Mouse (Mus musculus): ENCODE measurements at regions not wholly inside any gene's neighbourhood (a gene's known extent, or its start where the extent isn't known, plus 50 kb on each side); places are given as distances from the start of the nearest gene placed in this dataset.

GRCm38 (mm10) chr4:25488479-25489069 is 207.0 kb upstream of the Ufl1 start:
- no peak for ATAC-seq (ENCODE audit: insufficient number of reproducible peaks, insufficient read depth, low FRiP score, low TSS enrichment)
- H3K4me2 ChIP-seq (replicated peaks) = no peak overlapping the region
- no peaks in the 10 kb centered on the region for H3K27me3 ChIP-seq
- H3K36me3 ChIP-seq = no peaks in the 10 kb centered on the region
- no peaks in the 10 kb centered on the region for H3K9me3 ChIP-seq
- H3K4me1 ChIP-seq = no peaks in the 10 kb centered on the region
- no peak overlapping the region for H3K4me3 ChIP-seq
- no peak overlapping the region for H3K27ac ChIP-seq
- H3K9ac ChIP-seq = no peak overlapping the region
- 95% methylated on average over 1 of the region's 1 CpGs for WGBS

GRCm38 (mm10) chr4:25483621-25483933 is 202.0 kb upstream of the Ufl1 start:
- H3K27me3 ChIP-seq = no peaks in the 10 kb centered on the region
- H3K9me3 ChIP-seq = no peaks in the 10 kb centered on the region
- H3K9ac ChIP-seq = no peak overlapping the region
- no peak overlapping the region for H3K4me2 ChIP-seq (replicated peaks)
- 11% methylated on average over 1 of the region's 1 CpGs for WGBS
- H3K27ac ChIP-seq = no peak overlapping the region
- no peak for ATAC-seq (ENCODE audit: insufficient number of reproducible peaks, insufficient read depth, low FRiP score, low TSS enrichment)
- H3K4me3 ChIP-seq = no peak overlapping the region
- no peaks in the 10 kb centered on the region for H3K36me3 ChIP-seq
- H3K4me1 ChIP-seq = no peaks in the 10 kb centered on the region

GRCm38 (mm10) chr4:25482933-25483620 is 201.5 kb upstream of the Ufl1 start:
- 38% methylated on average over 6 of the region's 6 CpGs for WGBS
- H3K27ac ChIP-seq = no peak overlapping the region
- no peak overlapping the region for H3K9ac ChIP-seq
- ATAC-seq (ENCODE audit: insufficient number of reproducible peaks, insufficient read depth, low FRiP score, low TSS enrichment) = no peak
- H3K4me2 ChIP-seq (replicated peaks) = no peak overlapping the region
- no peaks in the 10 kb centered on the region for H3K36me3 ChIP-seq
- no peaks in the 10 kb centered on the region for H3K27me3 ChIP-seq
- no peaks in the 10 kb centered on the region for H3K4me1 ChIP-seq
- H3K9me3 ChIP-seq = no peaks in the 10 kb centered on the region
- H3K4me3 ChIP-seq = no peak overlapping the region

GRCm38 (mm10) chr4:25473026-25473425 is 191.4 kb upstream of the Ufl1 start:
- no peak overlapping the region for H3K27ac ChIP-seq
- no peaks in the 10 kb centered on the region for H3K36me3 ChIP-seq
- no peaks in the 10 kb centered on the region for H3K4me1 ChIP-seq
- H3K9me3 ChIP-seq = no peaks in the 10 kb centered on the region
- H3K4me3 ChIP-seq = no peak overlapping the region
- no peak overlapping the region for H3K4me2 ChIP-seq (replicated peaks)
- no peak for ATAC-seq (ENCODE audit: insufficient number of reproducible peaks, insufficient read depth, low FRiP score, low TSS enrichment)
- H3K9ac ChIP-seq = no peak overlapping the region
- H3K27me3 ChIP-seq = no peaks in the 10 kb centered on the region

DNA sequence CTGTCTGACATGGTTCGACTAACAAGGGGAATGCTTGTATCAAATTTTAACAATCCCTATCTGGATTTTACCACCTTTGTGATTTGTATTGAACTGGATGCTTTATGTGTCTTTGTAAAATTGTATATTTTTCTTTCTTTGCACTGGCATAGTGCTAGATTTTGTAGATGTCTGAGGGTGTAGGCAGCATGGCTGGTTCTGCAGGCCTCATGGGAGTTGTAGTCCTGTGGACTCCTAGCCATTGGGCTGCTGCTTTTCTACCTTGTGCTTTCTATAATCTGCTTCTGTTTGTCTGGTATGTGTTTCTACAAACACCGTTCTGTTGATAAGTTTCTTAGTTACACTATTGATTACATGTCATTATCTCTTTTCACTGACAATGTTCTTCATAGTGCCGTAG is 184.9 kb upstream of the Ufl1 start:
- no peaks in the 10 kb centered on the region for H3K27me3 ChIP-seq
- no peak overlapping the region for H3K9ac ChIP-seq
- no peaks in the 10 kb centered on the region for H3K36me3 ChIP-seq
- ATAC-seq (ENCODE audit: insufficient number of reproducible peaks, insufficient read depth, low FRiP score, low TSS enrichment) = no peak
- no peaks in the 10 kb centered on the region for H3K9me3 ChIP-seq
- 87% methylated on average over 3 of the region's 3 CpGs for WGBS
- no peaks in the 10 kb centered on the region for H3K4me1 ChIP-seq
- no peak overlapping the region for H3K4me3 ChIP-seq
- H3K27ac ChIP-seq = no peak overlapping the region
- H3K4me2 ChIP-seq (replicated peaks) = no peak overlapping the region

GRCm38 (mm10) chr4:25464792-25465590 is 183.4 kb upstream of the Ufl1 start:
- H3K27ac ChIP-seq = no peak overlapping the region
- no peak overlapping the region for H3K9ac ChIP-seq
- no peak overlapping the region for H3K4me3 ChIP-seq
- no peaks in the 10 kb centered on the region for H3K4me1 ChIP-seq
- 60% methylated on average over 1 of the region's 1 CpGs for WGBS
- H3K4me2 ChIP-seq (replicated peaks) = no peak overlapping the region
- no peak for ATAC-seq (ENCODE audit: insufficient number of reproducible peaks, insufficient read depth, low FRiP score, low TSS enrichment)
- H3K27me3 ChIP-seq = no peaks in the 10 kb centered on the region
- no peaks in the 10 kb centered on the region for H3K9me3 ChIP-seq
- H3K36me3 ChIP-seq = no peaks in the 10 kb centered on the region

DNA sequence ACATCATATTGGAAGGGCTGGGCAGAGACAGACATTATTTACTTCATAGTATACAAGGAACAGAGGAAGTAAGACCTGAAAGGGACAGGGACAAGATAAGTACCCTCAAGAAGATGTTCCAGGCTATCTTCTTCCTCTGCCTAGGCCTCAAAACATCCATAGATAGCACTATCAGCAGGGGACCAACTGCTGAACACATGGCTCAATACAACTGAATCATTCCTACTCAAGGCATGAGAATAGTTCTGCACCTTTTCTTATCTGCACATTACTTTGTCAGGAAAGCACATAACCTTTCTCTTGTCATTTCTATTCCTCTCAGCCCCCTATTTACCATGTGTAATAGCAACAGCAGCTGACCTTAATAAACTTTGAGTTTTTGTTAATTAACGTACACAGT is 182.4 kb upstream of the Ufl1 start:
- Histone ChIP-seq H3K36me3 (no peaks in the 10 kb centered on the region), H3K4me3 (no peak overlapping the region), H3K27ac (no peak overlapping the region), H3K4me2 (replicated peaks) (no peak overlapping the region), H3K9ac (no peak overlapping the region), H3K4me1 (no peaks in the 10 kb centered on the region), H3K27me3 (no peaks in the 10 kb centered on the region), H3K9me3 (no peaks in the 10 kb centered on the region)
- no peak for ATAC-seq (ENCODE audit: insufficient number of reproducible peaks, insufficient read depth, low FRiP score, low TSS enrichment)
- WGBS = 80% methylated on average over 1 of the region's 1 CpGs

GRCm38 (mm10) chr4:25460127-25460526 is 178.5 kb upstream of the Ufl1 start:
- Histone ChIP-seq H3K27me3 (no peaks in the 10 kb centered on the region), H3K4me2 (replicated peaks) (no peak overlapping the region), H3K36me3 (no peaks in the 10 kb centered on the region), H3K27ac (no peak overlapping the region), H3K4me1 (no peaks in the 10 kb centered on the region), H3K4me3 (no peak overlapping the region), H3K9ac (no peak overlapping the region), H3K9me3 (no peaks in the 10 kb centered on the region)
- 77% methylated on average over 1 of the region's 1 CpGs for WGBS
- no peak for ATAC-seq (ENCODE audit: insufficient number of reproducible peaks, insufficient read depth, low FRiP score, low TSS enrichment)

DNA sequence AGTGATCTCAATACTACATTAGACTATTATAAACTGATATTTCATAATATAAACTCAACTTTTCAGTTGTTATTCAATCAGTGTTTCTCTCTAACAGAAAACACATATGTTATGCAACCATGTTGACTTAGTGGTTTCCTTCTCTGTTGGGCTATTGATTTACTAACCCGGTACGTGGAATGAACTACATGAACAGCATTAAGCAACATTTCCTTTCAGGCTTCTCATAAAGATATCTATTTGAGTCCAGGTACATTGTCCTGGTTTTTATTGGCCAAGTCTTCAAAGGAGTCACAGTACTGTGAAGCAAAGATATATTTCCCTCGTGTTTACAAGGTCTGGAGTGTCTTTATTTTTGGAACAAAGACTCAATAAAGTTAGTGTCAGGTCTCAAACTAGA is 173.1 kb upstream of the Ufl1 start:
- no peak overlapping the region for H3K27ac ChIP-seq
- H3K27me3 ChIP-seq = no peaks in the 10 kb centered on the region
- WGBS = 76% methylated on average over 3 of the region's 3 CpGs
- no peak overlapping the region for H3K4me3 ChIP-seq
- H3K4me1 ChIP-seq = no peaks in the 10 kb centered on the region
- no peaks in the 10 kb centered on the region for H3K9me3 ChIP-seq
- no peak overlapping the region for H3K9ac ChIP-seq
- no peak overlapping the region for H3K4me2 ChIP-seq (replicated peaks)
- ATAC-seq (ENCODE audit: insufficient number of reproducible peaks, insufficient read depth, low FRiP score, low TSS enrichment) = no peak
- H3K36me3 ChIP-seq = no peaks in the 10 kb centered on the region

GRCm38 (mm10) chr4:25453127-25453806 is 171.6 kb upstream of the Ufl1 start:
- Histone ChIP-seq H3K27me3 (no peaks in the 10 kb centered on the region), H3K4me1 (no peaks in the 10 kb centered on the region), H3K9me3 (no peaks in the 10 kb centered on the region), H3K27ac (no peak overlapping the region), H3K36me3 (no peaks in the 10 kb centered on the region), H3K4me3 (no peak overlapping the region), H3K9ac (no peak overlapping the region), H3K4me2 (replicated peaks) (no peak overlapping the region)
- ATAC-seq (ENCODE audit: insufficient number of reproducible peaks, insufficient read depth, low FRiP score, low TSS enrichment) = no peak
- WGBS = 85% methylated on average over 6 of the region's 6 CpGs

DNA sequence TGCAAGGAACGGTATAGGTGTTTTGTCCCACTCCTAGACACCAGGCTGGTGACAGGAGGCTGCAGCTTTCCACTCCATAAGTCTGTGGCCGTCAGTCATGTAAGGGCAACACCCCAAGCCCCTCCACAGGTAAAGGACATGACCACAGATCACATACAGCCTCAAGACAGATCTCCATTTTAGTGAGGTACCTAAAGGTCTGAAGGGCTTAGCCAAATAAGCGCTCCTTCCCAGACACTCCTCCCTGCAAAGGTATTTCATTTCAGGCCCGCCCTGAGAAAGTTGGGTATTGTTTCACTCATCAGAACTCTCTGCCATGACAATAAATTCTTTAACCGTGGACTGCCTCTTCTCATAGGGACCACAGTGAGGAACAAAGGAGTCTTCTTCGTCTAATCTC is 170.2 kb upstream of the Ufl1 start:
- Histone ChIP-seq H3K9me3 (no peaks in the 10 kb centered on the region), H3K4me2 (replicated peaks) (no peak overlapping the region), H3K36me3 (no peaks in the 10 kb centered on the region), H3K4me3 (no peak overlapping the region), H3K9ac (no peak overlapping the region), H3K27ac (no peak overlapping the region), H3K4me1 (no peaks in the 10 kb centered on the region), H3K27me3 (no peaks in the 10 kb centered on the region)
- WGBS = 61% methylated on average over 6 of the region's 6 CpGs
- no peak for ATAC-seq (ENCODE audit: insufficient number of reproducible peaks, insufficient read depth, low FRiP score, low TSS enrichment)

DNA sequence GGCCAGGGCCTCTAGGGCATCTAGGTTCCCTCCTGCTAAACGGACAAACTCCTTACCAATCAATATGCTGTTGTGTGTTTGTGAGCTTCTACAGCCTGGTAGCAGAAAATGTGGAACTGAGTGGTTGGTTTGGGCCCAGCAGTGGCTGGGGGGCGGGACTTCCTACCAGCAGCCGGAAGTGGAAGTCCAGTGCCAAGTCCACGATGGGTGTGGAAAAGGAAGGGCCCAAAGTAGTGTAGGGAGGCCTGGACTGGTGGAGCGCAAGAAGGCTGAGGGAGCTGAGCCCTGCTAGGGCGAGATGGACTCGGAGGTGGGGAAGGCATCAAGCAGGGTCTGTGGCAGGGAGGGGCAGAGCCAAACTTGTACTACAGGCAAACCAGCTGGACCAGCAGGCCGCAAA is 150.6 kb upstream of the Ufl1 start:
- ATAC-seq (ENCODE audit: insufficient number of reproducible peaks, insufficient read depth, low FRiP score, low TSS enrichment) = no peak
- H3K9me3 ChIP-seq = no peaks in the 10 kb centered on the region
- 81% methylated on average over 8 of the region's 8 CpGs for WGBS
- H3K4me1 ChIP-seq = no peaks in the 10 kb centered on the region
- no peak overlapping the region for H3K27ac ChIP-seq
- H3K4me2 ChIP-seq (replicated peaks) = no peak overlapping the region
- H3K36me3 ChIP-seq = no peaks in the 10 kb centered on the region
- no peaks in the 10 kb centered on the region for H3K27me3 ChIP-seq
- H3K9ac ChIP-seq = no peak overlapping the region
- no peak overlapping the region for H3K4me3 ChIP-seq

All from embryonic facial prominence, embryonic 12.5 days (tissue).